Mouse (Mus musculus) adrenal gland (tissue): Measurements from ENCODE around the gene Klk8.

Experiments
- intact Hi-C: fragments of 180-260 bp; cut with DNase I; formaldehyde crosslinking; loops from one replicate; pipeline ENCODE4 v1.15.1; 2025
- long read RNA-seq, 2 experiments: library from polyadenylated mRNA; unstranded; transcript quantifications; one replicate each; pipeline ENCODE4 v2.0.0; 2020; ENCODE audit warnings: borderline replicate concordance in 1 of 2; ENCODE audit not compliant: insufficient replicate concordance in 1 of 2

The Klk8 gene
- long read RNA-seq, experiment 1 = 0 reads
- long read RNA-seq, experiment 2, partial matches to known transcripts = 0 of 1 reads
- long read RNA-seq, experiment 2, other reads (novel, unspliced or antisense) = 0 of 1 reads

DNA sequence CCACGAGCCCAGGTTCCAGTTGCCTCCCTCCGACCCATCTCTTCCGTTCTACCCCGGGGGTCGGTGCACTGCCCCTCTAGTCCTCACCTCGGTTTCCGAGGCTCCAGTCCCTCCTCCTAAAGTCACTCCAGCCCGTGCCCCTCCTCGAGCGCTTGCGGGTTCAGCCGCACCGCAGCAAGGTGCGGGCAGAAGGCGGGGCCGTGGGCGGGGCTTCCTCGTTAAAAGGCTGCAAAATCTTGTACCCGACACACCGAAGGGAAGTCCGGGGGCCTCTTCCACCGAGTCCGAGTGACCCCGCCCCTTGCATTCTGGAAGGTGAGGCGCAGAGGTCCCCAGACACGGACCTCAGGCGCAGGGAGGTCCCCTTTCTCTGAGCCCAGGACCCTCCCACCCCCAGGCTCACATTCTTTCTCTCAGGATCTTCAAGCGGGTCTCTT lies at the start of gene Klk8:
Klk8 (plus strand) TSS at position 245 of the 437 bp plus-strand sequence.
- intact Hi-C loops = no loop called here

DNA sequence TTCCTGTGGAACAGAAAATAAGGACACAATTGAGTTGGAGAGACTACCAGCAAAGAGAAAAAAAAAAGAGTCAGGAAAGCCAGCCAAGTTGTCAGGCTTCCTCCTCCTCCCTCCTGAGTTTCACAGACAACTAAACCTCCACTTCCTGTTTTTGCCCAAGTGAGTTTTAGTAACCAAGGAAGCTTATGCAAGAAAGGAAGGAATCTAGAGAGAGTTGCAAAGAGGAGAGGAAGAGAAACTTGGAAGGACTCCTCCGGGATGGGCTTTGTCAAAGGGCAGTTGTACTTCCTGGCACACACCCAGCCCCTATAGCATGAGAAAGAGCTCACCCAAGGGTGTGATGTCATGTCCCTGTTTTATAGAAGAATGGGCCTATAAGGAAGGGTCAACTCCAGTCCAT lies 49.6 kb upstream of the Klk8 start:
- intact Hi-C loops = no loop called here

DNA sequence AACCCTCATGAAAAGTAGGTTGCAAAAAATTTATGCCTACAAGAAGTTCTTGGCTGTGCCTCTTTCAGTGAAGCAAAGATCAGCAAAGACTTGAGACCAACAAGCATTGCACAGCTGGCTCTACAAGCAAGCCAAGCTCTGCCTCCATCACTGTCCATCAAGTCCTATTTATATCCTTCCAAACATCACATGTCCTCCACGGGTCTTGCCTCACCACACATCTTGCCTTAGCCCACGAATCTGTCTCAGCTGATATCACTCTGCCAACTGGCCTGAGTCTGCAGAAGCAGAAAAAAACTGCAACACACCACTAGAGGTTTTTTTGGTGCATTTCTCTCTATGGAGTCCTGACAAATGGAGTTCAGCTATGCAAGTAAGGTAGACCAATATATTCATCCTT lies 44.6 kb upstream of the Klk8 start:
- intact Hi-C loops = no loop called here

DNA sequence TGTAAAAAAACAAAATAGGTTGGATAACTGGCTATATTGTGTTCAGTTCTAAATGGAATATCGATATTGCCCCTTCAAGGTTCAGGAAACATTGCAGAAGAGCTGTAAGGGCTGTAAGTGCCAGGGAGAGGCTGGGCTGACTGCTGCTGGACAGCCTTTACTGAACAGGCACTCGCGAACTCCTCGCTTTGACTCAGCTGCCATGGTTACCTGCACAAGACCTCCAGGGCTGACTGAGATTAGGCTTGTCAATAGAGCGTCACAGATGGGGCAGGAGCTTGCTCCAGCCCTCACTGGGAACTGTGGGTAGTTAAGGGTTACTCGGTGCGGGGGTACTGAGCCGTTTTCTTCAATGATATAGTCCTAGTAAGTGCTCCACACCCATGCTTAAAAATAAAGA lies 30.9 kb upstream of the Klk8 start:
- intact Hi-C loops = no loop called here

DNA sequence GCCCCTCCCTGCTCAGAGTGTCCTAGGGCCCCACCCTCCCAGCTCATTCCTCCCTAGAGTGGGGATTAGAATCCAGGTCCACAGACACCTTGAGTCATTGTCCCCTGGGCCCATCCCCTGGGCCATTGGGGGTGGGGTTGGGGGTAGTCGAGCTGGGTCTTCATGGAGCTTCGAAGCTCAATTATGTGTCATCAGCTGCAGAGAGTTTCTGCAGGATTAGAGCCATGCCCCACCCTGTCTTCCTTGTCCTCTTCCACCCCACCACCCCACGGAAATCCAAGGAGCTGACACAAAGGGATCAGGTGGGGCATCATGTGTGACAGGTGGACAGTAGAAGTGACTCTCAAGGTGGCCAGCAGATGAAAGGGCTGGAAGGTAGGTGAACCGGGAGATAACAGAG lies 28.8 kb upstream of the Klk8 start, which contains the start of gene Klk12:
Klk12 (plus strand) TSS at position 301 of the 400 bp plus-strand sequence.
- intact Hi-C loops = no loop called here

DNA sequence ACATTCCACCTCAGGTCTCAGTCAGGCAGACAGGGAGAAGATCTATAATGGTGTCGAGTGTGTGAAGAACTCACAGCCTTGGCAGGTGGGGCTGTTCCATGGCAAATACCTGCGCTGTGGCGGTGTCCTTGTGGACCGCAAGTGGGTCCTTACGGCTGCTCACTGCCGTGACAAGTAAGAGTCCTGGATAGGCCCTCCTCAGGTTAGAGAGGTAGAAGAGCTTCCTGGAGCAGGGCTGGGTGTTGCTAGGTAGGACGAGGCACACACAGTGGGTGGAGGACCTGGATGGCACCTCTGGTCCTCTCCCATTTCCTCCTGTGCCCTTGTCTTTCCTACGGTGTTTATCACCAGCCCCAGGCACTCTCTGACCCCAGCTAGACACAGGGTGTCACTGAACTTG lies 27.7 kb upstream of the Klk8 start:
- intact Hi-C loops = no loop called here

DNA sequence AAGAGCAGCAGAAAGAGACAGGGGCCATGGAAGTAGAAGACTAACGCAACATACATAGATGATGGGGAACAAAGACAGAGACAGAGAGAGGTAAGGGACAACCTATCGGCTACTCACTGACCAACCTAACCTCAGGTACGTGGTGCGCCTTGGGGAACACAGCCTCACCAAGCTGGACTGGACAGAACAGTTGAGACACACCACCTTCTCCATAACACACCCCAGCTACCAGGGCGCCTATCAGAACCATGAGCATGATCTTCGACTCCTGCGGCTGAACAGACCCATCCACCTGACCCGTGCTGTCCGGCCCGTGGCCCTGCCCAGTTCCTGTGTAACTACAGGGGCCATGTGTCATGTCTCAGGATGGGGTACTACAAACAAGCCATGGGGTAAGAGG lies 26.7 kb upstream of the Klk8 start:
- intact Hi-C loops = no loop called here

DNA sequence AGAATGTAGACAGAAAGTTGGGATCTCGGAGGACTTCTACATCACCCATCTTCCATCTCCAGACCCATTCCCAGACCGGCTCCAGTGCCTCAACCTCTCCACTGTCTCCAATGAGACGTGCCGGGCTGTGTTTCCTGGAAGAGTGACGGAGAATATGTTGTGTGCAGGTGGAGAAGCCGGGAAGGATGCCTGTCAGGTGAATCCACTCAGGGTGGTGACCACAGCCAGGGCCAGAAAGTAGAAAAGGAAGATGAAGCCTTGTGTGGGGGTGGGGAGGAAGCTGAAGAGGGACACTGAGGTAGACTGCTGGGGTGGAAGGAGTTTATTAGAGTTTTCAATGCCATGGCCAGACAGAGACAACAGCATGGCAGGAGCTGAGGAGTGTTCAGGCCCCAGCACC lies 25.5 kb upstream of the Klk8 start:
- intact Hi-C loops = no loop called here

DNA sequence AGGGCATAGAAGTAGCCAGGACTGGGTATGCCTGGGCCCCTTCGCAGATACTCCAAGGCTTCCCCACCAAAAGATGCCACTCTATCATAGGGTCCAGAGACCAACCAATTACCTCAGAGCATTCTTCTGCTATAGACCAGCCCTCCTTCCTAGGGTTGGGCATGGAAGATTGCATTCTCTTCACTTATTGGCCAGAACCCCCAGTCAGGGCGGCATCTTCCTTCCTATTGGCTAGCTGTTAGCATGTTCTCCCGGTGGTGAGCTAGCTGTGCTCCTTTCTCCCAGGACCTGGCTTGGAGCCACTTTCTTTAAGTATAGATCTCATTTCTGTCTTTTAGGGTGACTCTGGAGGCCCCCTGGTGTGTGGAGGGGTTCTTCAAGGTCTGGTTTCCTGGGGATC lies 24.5 kb upstream of the Klk8 start:
- intact Hi-C loops = no loop called here

DNA sequence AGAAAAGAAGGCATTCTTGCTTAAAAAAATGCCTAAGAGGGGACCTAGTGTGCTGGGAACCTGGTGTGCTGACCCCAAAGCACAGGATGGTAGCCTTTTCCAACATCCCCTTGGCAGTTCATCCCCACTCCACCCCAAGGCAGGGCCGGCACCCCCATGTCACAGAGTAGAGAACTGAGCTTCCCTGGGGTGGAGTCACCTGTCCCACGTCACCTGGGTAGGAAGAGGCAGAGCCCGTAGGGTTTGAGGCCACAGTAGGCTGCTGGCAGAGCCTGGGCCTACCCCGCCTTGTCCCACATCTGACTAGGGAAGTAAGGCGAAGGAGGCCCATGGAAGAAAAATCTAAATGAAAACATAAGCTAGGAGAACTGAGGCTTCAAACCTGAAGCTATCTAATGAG lies 23.0 kb upstream of the Klk8 start, which contains the start of gene Klk11:
Klk11 (plus strand) TSS at position 241 of the 400 bp plus-strand sequence.
- intact Hi-C loops = no loop called here

DNA sequence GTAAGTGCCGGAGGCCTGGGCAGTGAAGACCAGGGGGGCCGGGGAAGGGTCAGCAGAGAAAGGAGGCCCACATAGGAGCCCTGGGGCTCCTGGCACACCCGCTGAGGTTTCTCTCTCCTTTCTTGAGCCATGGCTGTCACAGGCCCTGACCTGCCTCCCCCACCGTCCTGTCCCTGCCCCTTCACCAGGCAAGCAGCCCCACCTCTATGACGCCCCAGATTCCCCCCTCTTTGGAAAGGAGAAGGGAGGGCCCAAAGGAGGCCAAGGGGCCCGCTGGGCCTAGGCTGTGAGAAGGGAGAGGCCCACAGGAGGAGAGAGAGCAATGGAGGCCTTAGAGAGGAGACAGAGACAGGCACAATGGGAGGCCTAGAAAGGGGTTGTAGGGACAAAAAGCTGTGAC lies 22.6 kb upstream of the Klk8 start:
- intact Hi-C loops = no loop called here

DNA sequence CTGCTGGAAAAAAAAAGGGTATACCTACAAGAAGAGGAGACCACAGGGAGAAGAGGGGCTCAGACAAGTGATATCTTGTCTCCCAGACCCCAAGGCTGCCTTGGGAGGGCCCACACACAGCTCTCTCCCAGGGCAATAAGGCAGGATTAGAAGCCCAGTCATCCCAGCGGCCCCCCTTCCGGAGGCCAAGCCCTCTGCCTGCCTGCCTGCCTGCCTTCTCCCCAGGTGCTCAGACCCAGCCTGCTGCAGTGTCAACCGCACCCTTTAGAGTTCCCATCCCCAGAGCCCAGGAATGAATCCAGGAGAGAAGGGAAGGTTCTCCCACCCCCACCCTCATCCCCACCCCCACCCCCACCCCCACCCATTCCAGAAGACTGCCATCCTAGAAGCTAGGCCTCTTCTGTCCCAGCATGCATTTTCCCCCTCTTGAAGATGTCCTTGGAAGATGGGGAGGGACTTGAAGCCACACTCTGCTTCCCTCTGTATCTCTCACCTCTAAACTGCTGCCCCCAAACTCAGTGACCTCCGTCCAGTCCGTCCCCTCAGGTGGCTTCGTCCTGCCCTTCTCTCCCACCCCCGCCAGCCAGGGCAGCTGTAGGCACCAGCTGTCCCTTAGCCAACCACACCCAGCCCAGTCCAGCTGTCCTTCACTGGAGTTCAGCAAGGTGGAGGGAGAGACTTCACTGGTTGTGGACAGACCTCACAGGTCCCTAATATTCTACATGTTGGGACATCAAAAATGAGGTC lies 21.9 kb upstream of the Klk8 start:
- intact Hi-C loops = no loop called here

DNA sequence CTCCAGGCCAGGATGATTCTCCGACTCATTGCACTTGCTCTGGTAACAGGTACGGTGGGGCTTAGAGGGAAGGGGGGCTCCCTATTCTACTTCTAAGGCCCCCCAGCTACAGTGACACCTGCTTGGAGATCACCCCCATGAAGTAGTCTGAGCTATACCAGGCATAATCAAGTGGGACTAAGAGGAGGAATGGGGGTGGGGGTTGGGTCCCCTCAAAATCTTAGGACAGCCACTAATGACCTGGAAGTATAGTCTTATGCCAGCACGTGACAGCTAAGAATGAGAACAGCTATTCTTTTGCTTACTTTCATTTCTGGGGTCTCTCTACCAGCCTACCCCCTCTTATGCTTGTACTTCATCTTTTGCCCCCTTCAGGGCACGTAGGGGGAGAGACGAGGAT lies 20.9 kb upstream of the Klk8 start:
- intact Hi-C loops = no loop called here

DNA sequence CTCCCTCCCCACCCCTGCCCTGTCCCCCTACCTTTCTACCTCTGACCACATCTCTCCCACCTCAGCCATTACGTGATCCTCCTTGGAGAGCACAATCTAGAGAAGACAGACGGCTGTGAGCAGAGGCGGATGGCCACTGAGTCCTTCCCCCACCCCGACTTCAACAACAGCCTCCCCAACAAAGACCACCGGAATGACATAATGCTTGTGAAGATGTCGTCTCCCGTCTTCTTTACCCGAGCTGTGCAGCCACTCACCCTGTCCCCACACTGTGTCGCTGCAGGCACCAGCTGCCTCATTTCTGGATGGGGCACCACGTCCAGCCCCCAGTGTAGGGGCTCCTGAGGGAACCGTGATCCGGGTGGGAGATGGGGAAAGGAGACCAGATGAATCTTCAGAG lies 20.0 kb upstream of the Klk8 start:
- intact Hi-C loops = no loop called here

DNA sequence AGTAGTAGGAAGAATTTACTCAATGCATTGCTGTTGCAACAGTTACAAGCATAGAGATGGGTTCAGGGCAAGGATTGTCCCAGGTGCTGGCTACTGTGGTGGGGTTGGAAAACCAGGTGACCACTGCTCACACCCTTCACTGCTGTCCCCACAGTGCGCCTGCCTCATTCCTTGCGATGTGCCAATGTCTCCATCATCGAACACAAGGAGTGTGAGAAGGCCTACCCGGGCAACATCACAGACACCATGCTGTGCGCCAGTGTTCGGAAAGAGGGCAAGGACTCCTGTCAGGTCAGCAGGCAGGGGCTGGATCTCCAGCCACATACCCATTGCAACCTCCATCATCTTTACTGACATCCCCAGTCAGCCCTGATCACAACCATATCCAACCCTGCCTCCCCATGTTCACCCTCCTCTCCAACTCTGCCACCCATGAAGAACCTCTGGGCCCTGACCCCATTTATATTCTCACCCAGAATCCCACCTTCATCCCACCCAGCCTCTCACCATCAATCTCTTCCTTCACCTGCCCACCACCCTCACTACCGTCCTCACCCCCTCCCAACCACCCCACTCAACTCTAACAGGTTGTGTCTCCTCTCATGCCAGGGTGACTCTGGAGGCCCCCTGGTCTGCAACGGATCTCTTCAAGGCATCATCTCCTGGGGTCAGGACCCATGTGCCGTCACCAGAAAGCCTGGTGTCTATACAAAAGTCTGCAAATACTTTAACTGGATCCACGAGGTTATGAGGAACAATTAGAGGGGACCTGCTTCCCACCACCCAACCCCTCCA lies 19.0 kb upstream of the Klk8 start:
- intact Hi-C loops = no loop called here

DNA sequence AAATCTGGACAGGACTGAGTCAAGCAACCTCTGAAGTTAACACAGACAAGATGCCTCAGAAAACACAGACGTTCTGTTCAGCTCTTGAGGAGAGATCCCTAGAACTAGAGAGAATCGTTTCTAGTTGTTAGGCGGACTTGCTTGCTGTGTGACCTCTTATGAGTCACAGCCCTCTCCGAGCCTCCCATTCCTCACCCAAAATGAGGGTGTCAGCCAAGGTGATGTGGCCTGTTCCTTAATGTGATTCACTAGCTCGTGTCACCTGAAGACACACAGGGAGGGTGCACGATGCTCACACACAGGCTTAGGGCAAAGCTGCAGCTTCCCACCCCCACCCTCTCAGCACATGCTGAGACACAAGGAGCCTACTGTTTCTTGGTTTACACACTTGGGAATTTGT lies 17.1 kb upstream of the Klk8 start:
- intact Hi-C loops = loop anchor here (10.0 kb wide), 1 partner anchor 115 kb away; no protein-coding TSS in a partner anchor

DNA sequence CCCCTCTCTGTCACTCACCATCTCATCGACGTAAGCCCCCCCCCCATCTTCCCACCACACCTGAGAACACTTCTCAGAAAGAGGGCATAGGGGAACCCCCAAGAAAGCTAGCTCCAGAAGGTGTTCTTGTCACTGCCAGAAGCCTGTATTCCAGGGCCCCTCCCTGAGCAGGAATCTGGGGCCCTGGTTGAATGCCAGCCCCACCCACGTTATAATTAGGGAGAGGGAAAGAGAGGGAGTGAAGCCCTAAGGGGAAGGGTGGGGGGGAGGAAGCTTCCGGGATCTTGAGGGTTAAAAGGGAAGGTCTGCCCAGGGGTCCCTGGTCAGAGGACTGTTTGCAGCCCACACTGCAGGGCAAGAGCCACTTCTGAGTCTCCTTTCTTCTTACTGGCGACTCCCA lies 16.6 kb upstream of the Klk8 start, which contains the start of gene Klk10:
Klk10 (plus strand) TSS at position 290 of the 400 bp plus-strand sequence.
- intact Hi-C loops = loop anchor here (10.0 kb wide), 1 partner anchor 114 kb away; no protein-coding TSS in a partner anchor

DNA sequence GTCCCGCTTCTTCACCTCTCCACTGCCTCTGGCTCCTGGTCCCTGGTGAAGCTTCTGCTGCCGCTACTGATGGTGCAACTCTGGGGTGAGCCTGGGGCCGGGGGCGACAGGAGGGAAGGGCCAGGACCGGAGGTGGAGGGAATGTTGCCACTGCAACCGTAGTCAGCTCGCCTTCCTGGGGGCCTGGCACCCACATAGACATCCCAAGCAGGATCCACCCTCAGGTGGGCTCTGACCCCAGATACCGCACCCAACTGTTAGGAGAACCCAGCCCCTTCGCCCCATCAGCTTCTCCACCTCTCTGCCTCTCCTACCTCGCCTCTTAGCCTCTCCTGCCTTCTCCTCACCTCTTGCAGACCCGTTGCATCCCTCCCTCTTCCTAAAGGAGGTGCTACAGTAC lies 15.8 kb upstream of the Klk8 start:
- intact Hi-C loops = loop anchor here (10.0 kb wide), 1 partner anchor 113 kb away; no protein-coding TSS in a partner anchor

DNA sequence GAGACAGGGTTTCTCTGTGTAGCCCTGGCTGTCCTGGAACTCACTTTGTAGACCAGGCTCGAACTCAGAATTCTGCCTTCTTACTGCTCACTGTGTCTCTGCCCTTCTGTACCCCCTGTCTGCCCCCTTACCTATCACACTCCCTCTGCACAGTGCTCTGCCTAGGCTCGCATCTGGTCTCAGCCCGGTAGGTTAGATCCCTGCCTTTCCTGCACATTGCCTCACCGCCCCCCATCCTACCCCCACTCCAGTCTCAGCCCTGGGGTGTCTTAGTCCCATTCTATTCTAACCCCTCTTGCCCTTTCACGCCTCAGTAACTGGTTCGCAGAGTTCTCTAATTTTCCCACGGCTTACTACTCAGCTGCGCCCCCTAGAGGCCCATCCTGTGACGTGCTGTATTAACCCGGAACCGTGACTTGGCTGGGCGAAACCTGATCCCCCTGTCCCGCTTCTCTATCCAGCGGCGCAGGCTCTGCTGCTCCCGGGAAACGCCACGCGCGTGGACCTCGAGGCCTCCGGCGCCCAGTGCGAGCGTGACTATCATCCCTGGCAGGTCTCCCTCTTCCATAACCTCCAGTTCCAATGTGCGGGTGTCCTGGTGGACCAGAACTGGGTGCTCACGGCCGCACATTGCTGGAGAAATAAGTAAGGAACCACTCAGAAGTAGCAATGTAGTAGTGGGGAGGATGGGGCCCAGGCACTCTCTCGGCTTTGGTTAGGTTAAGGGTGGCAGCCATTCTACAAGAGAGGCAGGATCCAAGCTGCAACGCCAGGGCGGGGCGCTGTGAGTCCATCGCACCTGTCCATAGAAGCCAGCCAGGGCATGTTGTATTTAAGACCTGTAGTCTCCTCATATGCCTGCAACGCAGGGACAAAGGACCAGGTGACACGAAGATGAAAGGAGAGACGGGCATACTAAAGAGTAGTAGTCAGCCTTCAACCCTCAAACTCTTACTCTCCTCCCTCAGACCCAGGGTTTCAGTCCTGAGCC lies 14.8 kb upstream of the Klk8 start:
- intact Hi-C loops = loop anchor here (2.0 to 10.0 kb wide), 2 partner anchors 102 to 112 kb away; no protein-coding TSS in a partner anchor

DNA sequence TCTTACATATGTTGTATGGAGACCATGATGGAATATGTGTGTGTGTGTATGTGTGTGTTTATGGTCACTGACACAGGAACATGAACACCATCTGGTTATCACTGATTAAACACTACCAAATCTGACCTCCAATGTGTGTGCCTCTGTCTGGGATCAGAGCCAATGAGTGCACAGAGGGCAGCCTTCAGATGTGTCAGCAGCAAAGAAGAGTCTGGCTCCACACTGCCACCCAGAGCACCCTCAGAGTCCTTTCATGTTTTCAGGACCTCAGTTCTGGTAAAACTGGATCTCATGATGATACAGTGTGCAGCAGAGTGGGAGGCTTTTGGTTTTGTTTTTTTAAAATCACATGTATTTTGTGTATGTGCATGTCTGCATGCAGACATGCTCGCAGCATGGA lies 12.1 kb upstream of the Klk8 start:
- intact Hi-C loops = loop anchor here (10.0 kb wide), 1 partner anchor 110 kb away; no protein-coding TSS in a partner anchor

DNA sequence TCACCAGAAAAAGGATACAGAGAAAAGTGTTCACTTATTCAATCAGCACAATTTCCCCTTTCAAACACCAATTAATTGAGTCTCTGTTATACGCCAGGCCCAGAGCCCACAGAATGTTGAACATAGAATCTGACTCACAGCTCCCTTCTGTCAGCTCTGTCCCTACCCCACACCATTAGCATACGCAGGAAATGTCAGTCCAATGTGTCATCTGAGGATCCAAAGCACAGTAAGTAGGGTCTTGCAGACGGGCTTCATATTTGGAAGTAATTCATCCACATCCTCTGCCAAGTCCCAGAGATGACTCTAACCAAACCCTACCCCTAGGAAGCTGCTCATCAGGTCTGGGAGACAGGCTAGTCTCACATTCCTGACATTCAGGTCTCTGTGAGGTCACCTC lies 9.3 kb upstream of the Klk8 start:
- intact Hi-C loops = loop anchor here (10.0 kb wide), 1 partner anchor 107 kb away; no protein-coding TSS in a partner anchor
